ENCODE assay signal across 21 mouse cellular contexts in genomic region chr6:89622647-89623046, GRCm38 (mm10). TPM values are rescaled to one million over a fixed set of nuclear protein-coding genes. Genes with fewer than 3 reads are reported as not detected.
DNase-seq lines count a peak whose midpoint lies in the region; ATAC-seq and TF ChIP-seq lines count a peak whose summit lies in the region.
"Had no signal": no experiment of that assay in that cellular context is flagged by ENCODE, and none has a peak within 500 bp of the region (broad histone marks: within the 10 kb centered on the region; RNA-seq: fewer than 3 reads in every experiment).

No protein-coding gene starts in this region.

- ATAC-seq in liver, postnatal 0 days = no peak
- ATAC-seq in liver, embryonic 11.5 days (replicated peaks; ENCODE audit: low FRiP score) = no peak
- ATAC-seq: activated CD4-positive, CD25-positive, alpha-beta regulatory T cell, adult 4 months; intestine, embryonic 15.5 days had no signal

- H3K9me3 ChIP-seq in liver, postnatal 0 days (ENCODE audit: low read length) = no peaks in the 10 kb centered on the region
- H3K9me3 ChIP-seq in liver, embryonic 11.5 days (ENCODE audit: control insufficient read depth, low read length) = no peaks in the 10 kb centered on the region
- H3K9me3 ChIP-seq: embryonic facial prominence, embryonic 15.5 days; forebrain, embryonic 10.5 days; heart, embryonic 10.5 days; hindbrain, embryonic 13.5 days; intestine, embryonic 15.5 days; limb, embryonic 13.5 days had no signal

- H3K4me3 ChIP-seq in gastrocnemius, adult 2 months = no peak overlapping the region
- H3K4me3 ChIP-seq in liver, postnatal 0 days (ENCODE audit: low read depth, low read length) = no peak overlapping the region
- H3K4me3 ChIP-seq in liver, embryonic 11.5 days (ENCODE audit: low read depth, low read length) = no peak overlapping the region
- H3K4me3 ChIP-seq: embryonic facial prominence, embryonic 15.5 days; forebrain, embryonic 10.5 days; heart, embryonic 10.5 days; hindbrain, embryonic 13.5 days; intestine, embryonic 15.5 days; limb, embryonic 13.5 days had no signal

- H3K9ac ChIP-seq in liver, postnatal 0 days (replicated peaks) = no peak overlapping the region
- no peak overlapping the region for H3K9ac ChIP-seq in liver, embryonic 11.5 days (ENCODE audit: low read depth, low read length)
- H3K9ac ChIP-seq: embryonic facial prominence, embryonic 15.5 days; hindbrain, embryonic 13.5 days; intestine, embryonic 15.5 days; limb, embryonic 13.5 days had no signal

- H3K27ac ChIP-seq in gastrocnemius, adult 2 months = no peak overlapping the region
- H3K27ac ChIP-seq in liver, postnatal 0 days (ENCODE audit: low read depth) = no peak overlapping the region
- no peak overlapping the region for H3K27ac ChIP-seq in liver, embryonic 11.5 days (ENCODE audit: low read depth, low read length)
- H3K27ac ChIP-seq: embryonic facial prominence, embryonic 15.5 days; forebrain, embryonic 10.5 days; heart, embryonic 10.5 days; hindbrain, embryonic 13.5 days; intestine, embryonic 15.5 days; limb, embryonic 13.5 days had no signal

- intact Hi-C loops in gastrocnemius, adult 2 months (cut with DNase I) = no loop called here
- intact Hi-C loops in gastrocnemius, postnatal 14 days (cut with DNase I; ENCODE audit: low total_unique reads) = no loop called here

- H3K27me3 ChIP-seq in liver, postnatal 0 days (ENCODE audit: insufficient read depth, low read length) = no peaks in the 10 kb centered on the region
- H3K27me3 ChIP-seq in liver, embryonic 11.5 days (replicated peaks; ENCODE audit: control insufficient read depth, insufficient read depth, low read length) = no peaks in the 10 kb centered on the region
- H3K27me3 ChIP-seq in splenic B cell, adult 2 months (ENCODE audit: control insufficient read depth, insufficient read depth, low read length, poor library complexity, severe bottlenecking) = no peaks in the 10 kb centered on the region
- H3K27me3 ChIP-seq: embryonic facial prominence, embryonic 15.5 days; hindbrain, embryonic 13.5 days; intestine, embryonic 15.5 days; limb, embryonic 13.5 days had no signal

- TF ChIP-seq CTCF in gastrocnemius, adult 2 months (IDR thresholded peaks at IDR 0.05) = peak; percentile 14; the same call in 1 of the 2 replicates
- TF ChIP-seq CTCF in liver, postnatal 0 days (IDR thresholded peaks at IDR 0.05; ENCODE audit: low read depth) = peak; percentile 30; the same call in 1 of the 2 replicates

- H3K4me1 ChIP-seq in liver, postnatal 0 days (ENCODE audit: insufficient read depth) = no peaks in the 10 kb centered on the region
- H3K4me1 ChIP-seq in liver, embryonic 11.5 days (replicated peaks; ENCODE audit: control insufficient read depth, insufficient read depth, low read length) = no peaks in the 10 kb centered on the region
- H3K4me1 ChIP-seq: embryonic facial prominence, embryonic 15.5 days; heart, embryonic 10.5 days; hindbrain, embryonic 13.5 days; intestine, embryonic 15.5 days; limb, embryonic 13.5 days had no signal

- TF ChIP-seq EP300 in liver, postnatal 0 days (IDR thresholded peaks at IDR 0.05; ENCODE audit: low read depth) = no peak

- 60% methylated on average over 3 of the region's 3 CpGs for WGBS in liver, postnatal 0 days (ENCODE audit: insufficient replicate concordance)
- 76% methylated on average over 3 of the region's 3 CpGs for WGBS in liver, embryonic 11.5 days

- no peaks in the 10 kb centered on the region for H3K36me3 ChIP-seq in liver, postnatal 0 days (replicated peaks; ENCODE audit: insufficient read depth, low read length)
- H3K36me3 ChIP-seq in liver, embryonic 11.5 days (ENCODE audit: control insufficient read depth, insufficient read depth, low read length) = no peaks in the 10 kb centered on the region
- no peaks in the 10 kb centered on the region for H3K36me3 ChIP-seq in splenic B cell, adult 2 months (ENCODE audit: control insufficient read depth, insufficient read depth, low read length, poor library complexity, severe bottlenecking)
- H3K36me3 ChIP-seq: embryonic facial prominence, embryonic 15.5 days; forebrain, embryonic 10.5 days; heart, embryonic 10.5 days; hindbrain, embryonic 13.5 days; intestine, embryonic 15.5 days; limb, embryonic 13.5 days had no signal

- no peak overlapping the region for H3K4me2 ChIP-seq in liver, postnatal 0 days (ENCODE audit: low read depth, low read length)
- H3K4me2 ChIP-seq in liver, embryonic 11.5 days = no peak overlapping the region
- H3K4me2 ChIP-seq: embryonic facial prominence, embryonic 15.5 days; hindbrain, embryonic 13.5 days; intestine, embryonic 15.5 days; limb, embryonic 13.5 days had no signal

- no peak for DNase-seq in gastrocnemius, adult 2 months
- no peak for DNase-seq in gastrocnemius, postnatal 14 days
- no peak for DNase-seq in liver, postnatal 0 days
- DNase-seq in liver, embryonic 11.5 days (ENCODE audit: low spot score) = no peak
- peak; percentile 84 for DNase-seq in R1 (ENCODE audit: low read depth, low spot score)
- peak; percentile 30 for DNase-seq in splenic B cell, adult 2 months (ENCODE audit: low read depth, low spot score)
- no peak for DNase-seq in cerebellum, adult 8-10 months
- DNase-seq in gastrocnemius, postnatal 10 days = no peak
- DNase-seq: B cell, adult 2 months; cerebellum, adult 9-10 months; heart, postnatal 14 days; kidney, postnatal 25 days; right cerebral cortex, postnatal 14 days; thymus, postnatal 25 days had no signal

RNA-seq across cellular contexts. Expression of gene Txnrd3, which starts 21.1 kb away (rescaled TPM):
- total RNA-seq in gastrocnemius, adult 2 months (2021) = 1 to 10 TPM; 3.4 to 4.4 TPM
- total RNA-seq in gastrocnemius, postnatal 14 days (2021) = 1 to 10 TPM; 7.2 to 8.5 TPM
- polyA plus RNA-seq in liver, postnatal 0 days (2015; fragmentation: Nextera tagmentation; extraction: Ambion mirVana) = 4.2 and 4.6 TPM in 2 replicates
- 10.0 and 11.2 TPM in 2 replicates for polyA plus RNA-seq in liver, embryonic 11.5 days (2014; fragmentation: Nextera tagmentation; extraction: Ambion mirVana)
- total RNA-seq in gastrocnemius, postnatal 10 days (2021) = 1 to 10 TPM; 9.1 TPM

RNA-seq across cellular contexts. Expression of gene Chchd6, which starts 27.2 kb away (rescaled TPM):
- 1 to 10 TPM; 2.5 TPM for total RNA-seq in gastrocnemius, adult 2 months (2021)
- 1 to 10 TPM; 2.7 to 3.3 TPM for total RNA-seq in gastrocnemius, postnatal 14 days (2021)
- 8.4 and 8.8 TPM in 2 replicates for polyA plus RNA-seq in liver, postnatal 0 days (2015; fragmentation: Nextera tagmentation; extraction: Ambion mirVana)
- 40.9 and 43.2 TPM in 2 replicates for polyA plus RNA-seq in liver, embryonic 11.5 days (2014; fragmentation: Nextera tagmentation; extraction: Ambion mirVana)
- 1 to 10 TPM; 5.3 to 5.7 TPM for total RNA-seq in gastrocnemius, postnatal 10 days (2021)

Comparison
In these comparisons a context has a peak if more than half of its experiments do, and no peak if none do; other contexts are left out.
1. DNase-seq: peak in R1 (single experiment) and splenic B cell, adult 2 months (single experiment); none in gastrocnemius, adult 2 months (single experiment), gastrocnemius, postnatal 14 days (single experiment), liver, postnatal 0 days (single experiment), liver, embryonic 11.5 days (single experiment), cerebellum, adult 8-10 months (single experiment) and gastrocnemius, postnatal 10 days (single experiment).